Mouse (Mus musculus) E14TG2a.4 (cell line): ENCODE measurements around the gene Klf9.

Experiments
- H3K27me3 ChIP-seq: 2 replicates; pipeline ENCODE4 v1.6.1; 2014; ENCODE audit warnings: low read length, control low read depth; ENCODE audit not compliant: insufficient read depth
- H3K36me3 ChIP-seq: 2 replicates; pipeline ENCODE4 v1.6.1; 2014; ENCODE audit warnings: low read length, control low read depth; ENCODE audit not compliant: insufficient read depth
- H3K4me1 ChIP-seq: replicated peaks from 2 replicates; pipeline ENCODE4 v1.6.1; 2014; ENCODE audit warnings: low read depth, low read length, control low read depth
- H3K4me3 ChIP-seq: replicated peaks from 2 replicates; pipeline ENCODE4 v1.5.1; 2014; ENCODE audit warnings: mild to moderate bottlenecking, low read length
- H3K9me3 ChIP-seq: 2 replicates; pipeline ENCODE4 v1.6.1; 2014; ENCODE audit warnings: low read length, control low read depth
- CTCF ChIP-seq: conservative IDR thresholded peaks from 2 replicates; pipeline ENCODE4 v1.5.1; 2014; ENCODE audit warnings: low read length
- NANOG ChIP-seq: IDR thresholded peaks from 2 replicates; pipeline ENCODE4 v1.6.1; 2014; ENCODE audit warnings: borderline replicate concordance, low read length, mixed read lengths
- POU5F1 ChIP-seq: IDR thresholded peaks from 2 replicates; pipeline ENCODE4 v1.6.1; 2014; ENCODE audit warnings: low read length, borderline replicate concordance

The Klf9 gene

GRCm38 (mm10) chr19:23211325-23211724 is 70.3 kb downstream of the Klf9 start:
- Histone ChIP-seq H3K4me1 (no peaks in the 10 kb centered on the region), H3K27me3 (no peaks in the 10 kb centered on the region), H3K4me3 (no peak overlapping the region), H3K9me3 (no peaks in the 10 kb centered on the region), H3K36me3 (peaks cover 71% of the 10 kb centered on the region)
- no peak for TF ChIP-seq POU5F1
- TF ChIP-seq NANOG, result no peak
- TF ChIP-seq CTCF, result no peak

- no peaks in the 10 kb centered on the region for H3K27me3 ChIP-seq
- no peaks in the 10 kb centered on the region for H3K4me1 ChIP-seq
- H3K4me3 ChIP-seq, result no peak overlapping the region
- TF ChIP-seq NANOG, result no peak
- TF ChIP-seq POU5F1, result no peak
- no peaks in the 10 kb centered on the region for H3K9me3 ChIP-seq
- H3K36me3 ChIP-seq, result peaks cover 76% of the 10 kb centered on the region
These were observed 73.3 kb downstream of the Klf9 start for GRCm38 (mm10) chr19:23214326-23214725.
